Mouse (Mus musculus): Measurements from ENCODE around the gene Ptdss2. TPM values are rescaled to one million over a fixed set of nuclear protein-coding genes. Genes with fewer than 3 reads are reported as not detected.

Ptdss2 gene
- polyA plus RNA-seq, 1 experiment from 2014 or later = 80.1 TPM

Other genes with a start within 250 kb of the Ptdss2 start
- gene Psmd13, start 240.4 kb upstream of the Ptdss2 start, polyA plus RNA-seq (2016; fragmentation: Nextera tagmentation; extraction: Ambion mirVana) = 325 and 344 TPM in 2 replicates
- gene Sirt3, start 240.1 kb upstream of the Ptdss2 start, polyA plus RNA-seq (2016; fragmentation: Nextera tagmentation; extraction: Ambion mirVana) = 27.3 and 28.3 TPM in 2 replicates
- gene Cox8b, start 221.9 kb upstream of the Ptdss2 start, polyA plus RNA-seq (2016; fragmentation: Nextera tagmentation; extraction: Ambion mirVana) = not detected in 2 replicates
- gene Nlrp6, start 201.5 kb upstream of the Ptdss2 start, polyA plus RNA-seq (2016; fragmentation: Nextera tagmentation; extraction: Ambion mirVana) = 0.21 TPM in 1 of 2 replicates, not detected in the other
- 16.8 and 17.0 TPM in 2 replicates for gene Pgghg, start 181.0 kb upstream of the Ptdss2 start, polyA plus RNA-seq (2016; fragmentation: Nextera tagmentation; extraction: Ambion mirVana)
- 1.3 and 2.7 TPM in 2 replicates for gene Ifitm5, start 172.1 kb upstream of the Ptdss2 start, polyA plus RNA-seq (2016; fragmentation: Nextera tagmentation; extraction: Ambion mirVana)
- 0.35 and 0.80 TPM in 2 replicates for gene Gm45717, start 166.4 kb upstream of the Ptdss2 start, polyA plus RNA-seq (2016; fragmentation: Nextera tagmentation; extraction: Ambion mirVana)
- gene Ifitm2, start 166.4 kb upstream of the Ptdss2 start, polyA plus RNA-seq (2016; fragmentation: Nextera tagmentation; extraction: Ambion mirVana) = 388 and 494 TPM in 2 replicates
- gene Ifitm1, start 155.2 kb upstream of the Ptdss2 start, polyA plus RNA-seq (2016; fragmentation: Nextera tagmentation; extraction: Ambion mirVana) = 5.1 and 6.9 TPM in 2 replicates
- 21.0 and 23.9 TPM in 2 replicates for gene Ifitm3, start 111.6 kb upstream of the Ptdss2 start, polyA plus RNA-seq (2016; fragmentation: Nextera tagmentation; extraction: Ambion mirVana)
- not detected in 2 replicates for gene Ifitm6, start 104.5 kb upstream of the Ptdss2 start, polyA plus RNA-seq (2016; fragmentation: Nextera tagmentation; extraction: Ambion mirVana)
- gene Gm17387, start 93.3 kb upstream of the Ptdss2 start, polyA plus RNA-seq (2016; fragmentation: Nextera tagmentation; extraction: Ambion mirVana) = not detected in 2 replicates
- 26.4 and 35.1 TPM in 2 replicates for gene B4galnt4, start 61.3 kb upstream of the Ptdss2 start, polyA plus RNA-seq (2016; fragmentation: Nextera tagmentation; extraction: Ambion mirVana)
- 5.1 and 5.2 TPM in 2 replicates for gene Pkp3, start 44.2 kb upstream of the Ptdss2 start, polyA plus RNA-seq (2016; fragmentation: Nextera tagmentation; extraction: Ambion mirVana)
- gene Sigirr, start 21.8 kb upstream of the Ptdss2 start, polyA plus RNA-seq (2016; fragmentation: Nextera tagmentation; extraction: Ambion mirVana) = 1.9 and 2.7 TPM in 2 replicates
- 0.20 and 1.6 TPM in 2 replicates for gene Ano9, start 4.6 kb upstream of the Ptdss2 start, polyA plus RNA-seq (2016; fragmentation: Nextera tagmentation; extraction: Ambion mirVana)
- 68.4 and 72.4 TPM in 2 replicates for gene Rnh1, start 50.5 kb downstream of the Ptdss2 start, polyA plus RNA-seq (2016; fragmentation: Nextera tagmentation; extraction: Ambion mirVana)
- gene Hras, start 71.6 kb downstream of the Ptdss2 start, polyA plus RNA-seq (2016; fragmentation: Nextera tagmentation; extraction: Ambion mirVana) = 96.8 and 115 TPM in 2 replicates
- gene Lrrc56, start 71.8 kb downstream of the Ptdss2 start, polyA plus RNA-seq (2016; fragmentation: Nextera tagmentation; extraction: Ambion mirVana) = 14.9 and 17.3 TPM in 2 replicates
- 3.9 and 4.0 TPM in 2 replicates for gene Lmntd2, start 91.7 kb downstream of the Ptdss2 start, polyA plus RNA-seq (2016; fragmentation: Nextera tagmentation; extraction: Ambion mirVana)
- 58.5 and 59.0 TPM in 2 replicates for gene Rassf7, start 93.5 kb downstream of the Ptdss2 start, polyA plus RNA-seq (2016; fragmentation: Nextera tagmentation; extraction: Ambion mirVana)
- gene Phrf1, start 106.4 kb downstream of the Ptdss2 start, polyA plus RNA-seq (2016; fragmentation: Nextera tagmentation; extraction: Ambion mirVana) = 106 and 108 TPM in 2 replicates
- 1.0 and 1.2 TPM in 2 replicates for gene Irf7, start 144.1 kb downstream of the Ptdss2 start, polyA plus RNA-seq (2016; fragmentation: Nextera tagmentation; extraction: Ambion mirVana)
- 0.32 TPM in 1 of 2 replicates, not detected in the other for gene Cdhr5, start 154.4 kb downstream of the Ptdss2 start, polyA plus RNA-seq (2016; fragmentation: Nextera tagmentation; extraction: Ambion mirVana)
- 8.2 and 12.3 TPM in 2 replicates for gene Sct, start 156.8 kb downstream of the Ptdss2 start, polyA plus RNA-seq (2016; fragmentation: Nextera tagmentation; extraction: Ambion mirVana)
- gene Drd4, start 169.6 kb downstream of the Ptdss2 start, polyA plus RNA-seq (2016; fragmentation: Nextera tagmentation; extraction: Ambion mirVana) = 0.34 and 0.35 TPM in 2 replicates
- gene Deaf1, start 205.3 kb downstream of the Ptdss2 start, polyA plus RNA-seq (2016; fragmentation: Nextera tagmentation; extraction: Ambion mirVana) = 56.8 and 71.6 TPM in 2 replicates
- gene Tmem80, start 205.4 kb downstream of the Ptdss2 start, polyA plus RNA-seq (2016; fragmentation: Nextera tagmentation; extraction: Ambion mirVana) = 53.7 and 57.8 TPM in 2 replicates
- gene Eps8l2, start 216.5 kb downstream of the Ptdss2 start, polyA plus RNA-seq (2016; fragmentation: Nextera tagmentation; extraction: Ambion mirVana) = 6.7 and 6.8 TPM in 2 replicates